Mouse (Mus musculus): ENCODE data around the gene Cep57l1.

The Cep57l1 gene

GRCm38 (mm10) chr10:41816516-41816915 lies 6.8 kb upstream of the Cep57l1 start:
- DNase-seq (ENCODE audit: low spot score in 2 of 2): no peak

GRCm38 (mm10) chr10:41814305-41814853 lies 4.7 kb upstream of the Cep57l1 start:
- no peak for DNase-seq (ENCODE audit: low spot score in 2 of 2)

- no peak for DNase-seq (ENCODE audit: low spot score in 2 of 2)
These were observed 2.9 kb upstream of the Cep57l1 start for GRCm38 (mm10) chr10:41812566-41812965.

- no peak for DNase-seq (ENCODE audit: low spot score in 2 of 2)
These were observed 1.1 kb upstream of the Cep57l1 start for GRCm38 (mm10) chr10:41810564-41811455.

DNA sequence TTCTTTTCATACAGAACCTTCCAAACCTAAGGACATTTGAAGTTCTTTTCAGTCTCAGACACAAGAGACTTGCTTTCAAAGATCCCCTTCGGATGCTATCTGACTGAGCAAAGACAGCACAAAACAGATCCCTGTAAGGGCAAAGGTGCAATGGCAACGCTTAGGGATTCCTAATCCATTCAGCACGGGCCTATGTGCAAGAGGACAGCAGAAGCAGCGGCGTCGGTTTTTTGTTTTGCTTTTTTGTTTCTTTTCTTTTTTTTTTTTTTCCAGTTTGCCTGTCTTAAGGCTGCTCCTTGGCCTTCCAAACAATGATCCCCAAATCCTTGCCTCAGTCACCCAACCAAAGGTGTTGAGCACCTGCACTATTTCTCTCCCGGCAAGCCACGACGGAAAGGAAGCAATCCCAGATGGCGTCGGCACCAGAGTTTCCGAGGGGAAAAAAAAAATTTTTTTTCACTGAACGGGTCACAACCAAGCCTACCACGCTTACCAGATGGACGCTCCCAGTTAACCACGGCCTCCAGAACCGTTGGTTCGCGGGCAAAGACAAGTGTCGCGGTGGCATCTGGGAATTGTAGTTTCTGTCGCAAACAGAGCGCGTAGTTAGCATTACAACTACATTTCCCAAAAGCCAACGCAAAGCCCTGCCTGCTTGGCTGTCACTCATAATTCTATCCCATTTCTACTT lies 446 bp downstream of the Cep57l1 start:
- DNase-seq (ENCODE audit: low spot score in 2 of 2): peak; percentile 63 to 80

- no peak for DNase-seq (ENCODE audit: low spot score in 2 of 2)
These were observed 3.8 kb downstream of the Cep57l1 start for GRCm38 (mm10) chr10:41805729-41806355.

GRCm38 (mm10) chr10:41804711-41805110 lies 5.0 kb downstream of the Cep57l1 start:
- DNase-seq (ENCODE audit: low spot score in 2 of 2): no peak

DNA sequence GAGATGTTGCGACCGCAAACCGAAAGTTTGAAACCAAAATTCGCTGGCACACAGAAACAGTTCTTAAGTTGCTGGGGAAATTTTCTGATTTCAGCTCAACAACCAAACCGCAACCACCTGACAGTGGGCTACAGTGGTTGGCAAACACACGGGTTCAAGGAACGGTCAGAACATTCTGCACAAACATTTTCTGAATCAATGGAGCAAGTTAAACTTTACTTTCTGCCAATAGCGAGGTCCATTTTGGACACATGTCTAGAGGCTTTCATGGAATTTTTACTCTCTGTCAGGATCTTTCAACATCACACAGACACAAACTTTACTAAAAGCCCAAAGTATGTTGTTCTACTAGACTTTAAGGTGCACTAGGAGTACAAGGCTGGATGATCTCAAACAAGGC lies 6.2 kb downstream of the Cep57l1 start:
- no peak for DNase-seq (ENCODE audit: low spot score in 2 of 2)

- no peak for DNase-seq (ENCODE audit: low spot score in 2 of 2)
These were observed 12.4 kb downstream of the Cep57l1 start for GRCm38 (mm10) chr10:41797253-41797652.

DNA sequence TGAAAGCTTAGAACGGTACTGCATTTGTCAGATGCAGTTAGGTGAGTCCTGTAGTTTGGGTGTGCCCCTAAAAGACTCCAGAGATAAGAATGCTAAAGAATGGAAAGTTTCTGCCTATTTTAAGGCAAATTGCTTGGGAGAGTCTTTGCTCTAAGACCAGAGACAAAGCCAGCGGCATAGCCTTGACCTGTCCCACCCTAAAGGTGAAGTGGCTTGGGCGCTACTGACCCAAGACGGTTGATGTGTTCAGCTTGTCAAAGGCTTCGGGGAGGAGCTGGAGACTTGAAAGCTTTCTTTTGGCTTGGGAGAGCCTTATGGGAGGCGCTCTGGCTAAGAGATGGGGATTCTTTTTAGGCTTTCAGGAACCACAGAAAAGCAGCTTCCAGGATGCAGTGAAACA lies 17.3 kb downstream of the Cep57l1 start:
- DNase-seq (ENCODE audit: low spot score in 2 of 2): no peak

DNA sequence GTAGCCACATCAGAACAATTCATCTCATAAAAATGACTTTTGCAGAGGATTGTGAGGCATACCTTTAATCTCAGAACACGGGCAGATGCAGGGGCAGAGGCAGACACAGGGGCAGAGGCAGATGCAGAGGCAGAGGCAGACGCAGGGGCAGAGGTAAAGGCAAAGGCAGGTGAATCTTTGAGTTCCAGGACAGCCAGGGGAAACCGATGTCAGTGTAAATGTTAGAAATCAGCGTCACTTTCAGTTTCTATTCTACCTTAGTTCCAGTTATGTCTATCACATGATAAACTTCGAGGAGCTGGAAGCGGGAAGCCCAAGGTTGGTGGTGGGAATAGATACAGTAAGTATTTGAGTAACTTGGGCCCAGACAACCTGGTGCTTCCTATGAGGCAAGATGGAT lies 42.4 kb downstream of the Cep57l1 start:
- no peak for DNase-seq (ENCODE audit: low spot score in 2 of 2)

DNA sequence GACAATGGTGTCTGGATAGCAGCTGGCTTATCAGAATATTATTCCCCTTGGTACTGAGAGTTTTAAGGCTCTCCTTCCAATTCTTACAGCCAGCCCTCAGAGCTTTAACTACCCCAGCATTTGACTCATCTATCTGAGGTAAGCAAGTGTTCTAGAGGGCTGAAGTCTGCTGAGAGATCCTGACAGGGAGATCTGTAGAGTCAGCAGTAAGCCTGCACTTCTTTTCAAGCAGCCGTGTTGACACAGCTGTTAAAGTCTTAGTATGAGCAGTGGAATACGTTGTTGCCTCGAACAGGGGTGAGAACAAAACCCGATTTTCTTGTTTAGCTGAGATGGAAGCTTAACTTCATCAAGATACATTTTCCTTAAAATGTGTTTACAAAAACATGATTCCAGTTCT lies 43.4 kb downstream of the Cep57l1 start:
- DNase-seq (ENCODE audit: low spot score in 2 of 2): no peak

DNA sequence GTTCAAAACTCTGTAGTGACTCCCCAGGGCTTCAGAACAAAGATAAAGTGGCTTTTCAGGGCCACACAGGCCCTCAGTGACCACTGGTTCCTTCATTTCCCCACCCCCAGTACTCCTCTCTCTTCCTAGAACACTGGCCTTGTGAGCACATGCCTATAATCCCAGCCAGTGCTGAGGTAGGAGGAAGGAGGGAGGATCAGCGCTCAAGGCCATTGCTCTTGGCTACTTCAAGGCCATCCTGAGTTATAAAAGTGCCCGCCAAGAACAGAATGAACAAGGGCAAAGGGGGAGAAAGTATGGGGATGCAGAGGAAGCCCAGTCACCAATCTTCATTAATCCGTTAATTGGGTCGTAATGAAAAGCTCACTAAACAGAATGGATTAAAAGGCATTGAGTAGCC lies 44.1 kb downstream of the Cep57l1 start:
- no peak for DNase-seq (ENCODE audit: low spot score in 2 of 2)

DNA sequence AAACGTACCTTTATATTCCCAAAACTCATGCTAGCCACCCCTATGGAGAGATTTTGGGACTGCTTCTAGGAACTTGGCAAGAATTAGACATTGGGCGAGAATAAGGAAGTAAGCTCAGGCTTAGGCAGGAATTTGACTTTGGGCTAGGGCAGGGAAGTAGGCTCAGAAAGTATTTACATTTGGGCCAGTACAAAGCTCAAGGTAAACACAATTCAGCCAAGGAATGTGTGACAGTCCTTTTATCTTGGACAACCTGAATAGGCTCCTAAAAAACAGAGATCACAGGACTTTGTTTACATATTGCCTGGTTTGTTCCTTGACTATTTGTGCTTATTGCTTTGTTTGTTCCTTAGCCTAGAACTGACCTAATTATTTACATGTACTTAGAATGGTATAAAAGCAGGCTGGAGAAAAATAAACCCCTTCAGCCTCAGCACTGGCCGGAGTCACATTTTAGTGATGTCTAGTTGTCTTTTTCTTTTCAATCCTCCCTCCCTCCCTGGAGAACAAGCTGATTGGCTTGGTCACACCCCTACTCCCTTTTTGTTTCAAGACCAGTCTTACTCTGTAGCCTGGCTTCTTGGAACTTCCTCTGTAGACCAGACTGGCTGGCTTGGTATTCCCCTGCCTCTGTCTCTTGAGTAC lies 45.8 kb downstream of the Cep57l1 start:
- DNase-seq (ENCODE audit: low spot score in 2 of 2): no peak

DNA sequence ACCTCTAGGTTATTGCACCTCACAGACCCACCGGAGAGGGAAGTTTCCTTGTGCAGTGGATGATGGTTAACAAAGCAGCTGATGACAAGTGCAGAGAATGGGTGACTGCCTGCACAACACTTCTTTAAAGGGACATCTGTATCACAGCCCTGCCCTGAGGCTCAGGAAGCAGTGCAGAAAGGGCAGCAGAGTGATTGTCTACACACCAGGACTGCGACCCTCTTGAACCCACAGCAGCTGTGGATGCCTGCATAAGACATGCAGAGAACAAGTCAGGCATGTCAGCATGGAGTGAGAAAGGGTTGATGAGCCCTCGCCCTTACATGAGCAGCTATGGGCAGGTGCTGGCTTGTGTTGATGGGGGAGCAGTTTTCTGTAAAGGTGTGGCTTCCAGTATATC lies 48.8 kb downstream of the Cep57l1 start:
- DNase-seq (ENCODE audit: low spot score in 2 of 2): no peak

DNA sequence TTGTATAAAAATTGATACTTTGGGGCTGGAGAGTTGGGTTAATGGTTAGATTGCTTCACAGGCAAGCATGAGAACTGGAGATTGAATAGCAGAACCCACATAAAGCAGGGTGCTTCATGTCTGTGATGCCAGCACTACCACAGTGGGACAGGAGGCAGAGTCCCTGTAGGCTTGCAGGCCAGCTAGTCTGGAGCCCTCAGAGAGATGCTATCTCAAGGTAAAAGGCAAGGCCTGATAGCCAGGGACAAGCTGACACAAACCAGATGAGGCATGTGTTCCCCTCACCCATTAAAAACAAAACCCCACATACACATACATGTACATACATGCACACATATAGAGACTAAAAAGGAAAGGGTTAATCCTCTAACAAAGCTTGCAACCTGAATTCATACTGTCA lies 51.6 kb downstream of the Cep57l1 start:
- no peak for DNase-seq (ENCODE audit: low spot score in 2 of 2)

GRCm38 (mm10) chr10:41757226-41757625 lies 52.4 kb downstream of the Cep57l1 start:
- DNase-seq (ENCODE audit: low spot score in 2 of 2): no peak

GRCm38 (mm10) chr10:41751867-41752480 lies 57.7 kb downstream of the Cep57l1 start:
- no peak for DNase-seq (ENCODE audit: low spot score in 2 of 2)

- no peak for DNase-seq (ENCODE audit: low spot score in 2 of 2)
These were observed 60.4 kb downstream of the Cep57l1 start for GRCm38 (mm10) chr10:41749306-41749705.

GRCm38 (mm10) chr10:41746554-41746953 lies 63.1 kb downstream of the Cep57l1 start:
- DNase-seq (ENCODE audit: low spot score in 2 of 2): no peak

DNA sequence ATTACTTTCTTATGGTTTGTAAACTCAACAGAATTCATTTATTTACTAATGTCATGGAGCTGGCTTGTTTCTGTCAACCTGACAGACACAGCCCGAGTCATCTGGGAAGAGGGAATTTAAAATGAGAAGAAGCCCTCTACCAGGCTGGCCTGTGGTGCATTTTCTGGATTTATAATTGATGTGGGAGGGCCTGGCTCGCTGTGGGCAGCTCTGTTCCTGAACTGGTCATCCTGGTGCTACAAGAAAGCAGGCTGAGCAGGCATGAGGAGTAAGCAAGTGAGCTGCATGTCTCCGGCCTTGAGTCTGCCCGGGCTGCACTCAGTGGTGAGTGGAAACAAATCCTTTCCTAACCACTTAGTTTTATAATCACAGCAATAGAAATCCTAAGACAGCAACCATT lies 65.7 kb downstream of the Cep57l1 start:
- no peak for DNase-seq (ENCODE audit: low spot score in 2 of 2)
